Mouse (Mus musculus): Measurements from ENCODE around the gene S100a16.

The S100a16 gene

DNA sequence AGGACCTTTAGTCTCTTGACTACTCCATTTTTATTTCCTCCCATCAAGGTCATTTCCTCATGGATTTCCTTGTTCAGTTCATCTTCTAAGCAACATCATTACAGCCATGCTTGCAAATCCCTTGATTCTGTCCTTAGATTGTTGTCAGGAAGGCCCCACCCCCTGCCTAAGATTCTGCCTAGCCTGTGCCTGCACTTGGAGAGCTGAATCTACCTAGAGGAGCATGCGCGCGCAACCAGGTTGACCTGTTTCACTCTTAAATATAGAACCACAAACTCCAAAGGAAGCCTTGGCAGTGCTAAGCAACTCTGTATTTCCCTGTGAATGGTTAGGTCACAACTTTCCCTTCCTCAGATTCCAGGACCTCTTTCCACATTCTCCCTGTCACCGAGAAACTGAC is 19.3 kb upstream of the S100a16 start:
- DNase-seq (ENCODE audit: low read depth, low spot score) = no peak

GRCm38 (mm10) chr3:90525421-90525820 is 11.6 kb upstream of the S100a16 start:
- peak; percentile 94 for DNase-seq (ENCODE audit: low read depth, low spot score)

DNA sequence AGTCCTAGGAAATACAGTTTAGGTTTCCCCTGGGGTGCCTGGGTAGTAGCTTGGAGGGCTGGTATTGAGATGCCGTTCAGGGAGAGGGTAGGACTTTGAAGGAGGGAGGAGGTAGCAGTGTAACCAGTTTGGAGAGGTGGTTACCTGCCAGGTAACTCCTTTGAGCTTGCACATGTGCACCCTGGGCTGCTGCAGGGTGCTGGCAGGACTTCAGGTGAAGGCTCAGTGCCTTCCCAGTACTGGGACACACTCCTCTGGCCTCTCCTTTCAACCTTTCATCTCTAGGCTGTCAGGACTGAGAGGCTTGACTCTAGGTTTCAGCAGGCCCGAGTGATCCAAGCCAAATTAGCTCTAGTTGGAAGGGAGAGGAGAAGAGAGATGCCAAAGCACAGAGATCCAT is 11.0 kb upstream of the S100a16 start:
- DNase-seq (ENCODE audit: low read depth, low spot score) = no peak

GRCm38 (mm10) chr3:90526580-90526979 is 10.5 kb upstream of the S100a16 start, which contains the start of gene S100a14:
Gene S100a14, plus strand, starts transcription at chr3:90526856.
- DNase-seq (ENCODE audit: low read depth, low spot score) = peak; percentile 44

DNA sequence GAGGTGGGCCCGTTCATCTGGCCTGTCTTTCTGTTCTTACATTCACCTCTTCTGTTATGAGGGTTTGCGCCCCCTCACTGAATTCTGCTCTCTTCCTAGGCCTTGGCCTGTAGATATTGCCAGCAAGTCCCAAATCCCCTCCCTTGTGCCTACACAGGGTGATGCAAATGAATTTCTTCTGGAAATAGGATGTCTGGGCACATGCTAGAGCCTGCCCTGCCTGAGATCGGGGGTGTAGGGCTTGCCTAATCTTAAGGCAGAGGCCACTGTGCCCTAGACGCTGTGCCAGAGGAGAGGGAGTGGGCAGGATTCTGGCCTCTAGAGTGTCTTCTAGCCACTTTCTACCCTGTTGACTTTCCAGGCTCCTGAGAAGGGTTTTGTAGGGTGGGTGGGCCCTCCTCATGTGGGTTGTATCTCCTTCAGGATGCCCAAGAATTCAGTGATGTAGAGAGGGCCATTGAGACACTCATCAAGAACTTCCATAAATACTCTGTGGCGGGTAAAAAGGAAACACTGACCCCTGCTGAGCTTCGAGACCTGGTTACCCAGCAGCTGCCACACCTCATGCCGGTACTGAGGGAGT is 9.7 kb upstream of the S100a16 start:
- DNase-seq (ENCODE audit: low read depth, low spot score) = no peak

- DNase-seq (ENCODE audit: low read depth, low spot score) = no peak
Observed at GRCm38 (mm10) chr3:90531713-90532112, 5.3 kb upstream of the S100a16 start.

DNA sequence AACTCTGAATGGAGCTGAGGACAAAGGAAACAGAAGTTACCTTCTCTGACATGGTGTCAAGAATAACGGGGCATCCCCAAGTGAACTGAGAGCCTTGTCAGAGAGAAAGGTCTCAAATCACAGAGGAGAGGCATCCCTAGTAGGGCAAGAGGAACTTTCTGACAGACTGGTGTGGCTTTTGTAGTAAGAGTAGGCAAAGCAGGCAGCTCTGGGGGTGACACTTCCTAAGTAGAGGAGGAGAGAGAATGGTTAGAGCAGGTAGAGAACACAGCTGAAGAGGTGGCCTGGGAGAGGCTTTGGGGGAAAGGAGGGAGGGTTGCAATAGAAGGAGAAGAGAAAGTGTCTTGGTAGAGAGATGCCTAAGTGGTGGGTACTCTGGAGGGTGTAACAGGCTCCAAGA is 1.6 kb upstream of the S100a16 start:
- DNase-seq (ENCODE audit: low read depth, low spot score) = no peak

GRCm38 (mm10) chr3:90537905-90538296 is 847 bp downstream of the S100a16 start:
- no peak for DNase-seq (ENCODE audit: low read depth, low spot score)

DNA sequence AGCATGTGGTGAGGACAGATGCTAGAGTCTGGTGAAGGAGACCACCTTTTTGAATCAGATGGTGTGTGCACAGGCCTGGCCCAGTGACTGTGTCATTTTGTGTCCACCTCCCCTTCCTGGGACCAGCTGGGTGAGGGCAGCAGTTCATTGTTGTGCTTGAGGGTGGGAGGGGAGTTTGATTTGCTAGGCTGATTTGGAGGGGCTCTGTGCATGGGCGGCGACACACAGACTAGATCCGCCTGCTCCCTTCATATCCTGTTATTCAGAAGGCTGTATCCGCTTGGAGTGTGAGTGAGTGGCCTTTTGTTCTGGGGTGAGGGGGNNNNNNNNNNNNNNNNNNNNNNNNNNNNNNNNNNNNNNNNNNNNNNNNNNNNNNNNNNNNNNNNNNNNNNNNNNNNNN is 3.9 kb downstream of the S100a16 start:
- no peak for DNase-seq (ENCODE audit: low read depth, low spot score)

GRCm38 (mm10) chr3:90549676-90550420 is 12.8 kb downstream of the S100a16 start:
- peak; percentile 89 for DNase-seq (ENCODE audit: low read depth, low spot score)

- DNase-seq (ENCODE audit: low read depth, low spot score) = peak; percentile 79
Observed at GRCm38 (mm10) chr3:90550421-90550790, 13.4 kb downstream of the S100a16 start.

DNA sequence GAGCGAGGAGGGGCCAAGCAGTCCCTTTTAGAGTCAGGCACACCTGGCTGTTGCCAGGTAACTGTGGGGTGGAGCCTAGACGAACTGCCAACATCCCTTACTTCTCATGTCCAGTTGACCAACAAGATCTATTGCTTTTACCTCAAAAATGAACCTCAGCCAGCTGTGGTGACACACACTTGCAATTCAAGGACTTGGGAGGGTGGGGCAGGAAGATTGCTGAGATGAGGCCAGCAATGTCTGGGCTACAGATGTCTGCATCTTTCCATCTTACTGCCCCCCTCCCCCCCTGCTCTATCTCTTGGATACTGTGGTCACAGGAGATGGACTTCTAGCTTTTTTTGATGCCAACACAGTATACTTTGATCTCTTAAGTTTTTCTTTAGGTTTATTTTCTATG is 15.2 kb downstream of the S100a16 start:
- peak; percentile 82 for DNase-seq (ENCODE audit: low read depth, low spot score)

GRCm38 (mm10) chr3:90555954-90556353 is 18.9 kb downstream of the S100a16 start:
- DNase-seq (ENCODE audit: low read depth, low spot score) = peak; percentile 78

- DNase-seq (ENCODE audit: low read depth, low spot score) = no peak
Observed at GRCm38 (mm10) chr3:90560008-90560628, 23.1 kb downstream of the S100a16 start, which contains the start of gene S100a3. Gene S100a3, plus strand, starts transcription at chr3:90560578.

- DNase-seq (ENCODE audit: low read depth, low spot score) = peak; percentile 81
Observed at GRCm38 (mm10) chr3:90574691-90575090, 37.6 kb downstream of the S100a16 start.

DNA sequence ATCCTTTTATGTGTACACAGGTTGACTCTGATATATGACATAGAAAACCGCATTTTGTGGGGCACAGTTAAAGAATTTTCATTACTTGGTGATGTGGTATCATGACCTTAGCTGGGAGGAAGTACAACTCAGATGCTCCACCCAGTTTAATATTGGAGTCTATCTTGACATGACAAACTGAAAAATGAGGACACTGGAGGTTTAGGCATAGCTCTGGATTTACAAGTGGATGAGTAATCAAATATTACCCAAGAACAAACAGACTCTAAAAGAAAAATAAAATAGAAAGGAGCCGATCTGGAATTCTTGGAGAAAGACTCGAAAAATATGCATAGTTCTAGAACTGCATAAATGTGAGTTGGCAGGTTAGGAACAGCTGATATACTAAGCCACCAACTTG is 38.3 kb downstream of the S100a16 start:
- peak; percentile 79 for DNase-seq (ENCODE audit: low read depth, low spot score)

DNA sequence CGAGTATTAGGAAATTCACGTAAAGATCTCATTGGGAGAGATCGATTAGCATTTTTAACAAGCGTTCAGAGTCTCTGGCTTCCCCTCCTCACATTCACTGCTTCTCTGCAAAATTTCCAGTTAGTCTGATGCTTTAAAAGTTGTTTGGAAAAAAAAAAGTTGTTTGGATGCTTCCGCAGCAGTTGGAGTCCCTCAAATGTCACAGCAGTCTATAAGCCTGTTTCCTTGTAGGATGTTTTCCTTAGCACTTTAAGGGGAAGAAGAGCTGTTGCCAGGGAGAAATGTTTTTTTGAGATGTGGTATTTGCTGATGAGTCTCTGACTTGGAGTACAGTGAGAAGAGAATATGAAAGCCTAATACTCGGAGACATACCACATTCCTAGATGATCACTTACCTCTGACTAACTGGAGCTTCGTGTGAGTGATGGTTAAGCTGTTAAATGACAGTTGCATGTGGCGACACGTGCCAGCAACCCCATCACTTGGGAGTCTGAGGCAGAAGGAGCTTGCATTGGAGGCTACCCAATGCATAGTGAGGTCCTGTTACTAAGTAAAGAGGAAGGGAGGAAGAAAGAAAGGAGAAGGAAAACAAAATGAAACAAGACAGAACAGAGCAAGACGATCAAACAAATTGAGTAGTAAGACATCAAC is 39.4 kb downstream of the S100a16 start:
- DNase-seq (ENCODE audit: low read depth, low spot score) = peak; percentile 43

DNA sequence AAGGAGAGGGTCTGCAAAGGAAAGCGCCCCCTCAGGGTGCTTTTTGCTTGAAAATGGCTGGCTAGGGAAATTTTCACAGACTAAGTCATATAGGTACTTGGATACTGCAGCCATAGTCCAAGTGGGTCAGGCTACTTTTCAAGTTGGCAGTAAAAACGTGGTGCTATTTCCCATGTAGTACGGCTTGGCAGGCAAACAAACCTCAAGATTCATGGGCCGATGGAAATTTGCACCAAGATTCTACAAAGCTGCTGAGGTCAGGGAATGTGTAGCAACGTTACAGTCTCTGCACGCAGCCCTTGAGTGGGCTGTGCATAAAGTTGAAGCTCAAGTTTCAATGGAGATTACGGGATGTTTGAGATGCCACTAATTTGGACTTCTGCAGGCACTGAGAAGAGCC is 42.4 kb downstream of the S100a16 start:
- DNase-seq (ENCODE audit: low read depth, low spot score) = no peak

DNA sequence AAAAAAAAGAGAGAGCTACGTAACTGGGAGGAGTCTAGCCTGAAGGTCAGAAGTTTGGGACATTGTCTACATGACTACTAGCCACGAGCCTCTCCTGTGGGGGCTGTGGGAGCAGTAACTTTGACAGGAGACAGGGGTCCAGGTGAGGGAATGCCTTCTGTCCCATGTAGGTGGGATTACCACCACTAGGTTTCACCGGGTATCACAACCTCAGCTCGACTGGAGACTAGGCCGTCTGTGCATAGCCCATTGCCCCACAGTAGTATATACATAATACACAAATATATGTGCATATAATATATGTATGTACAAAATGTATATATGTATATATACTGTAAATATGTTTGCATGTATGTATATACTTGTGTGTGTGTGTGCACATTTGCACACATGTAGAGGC is 44.1 kb downstream of the S100a16 start:
- no peak for DNase-seq (ENCODE audit: low read depth, low spot score)

GRCm38 (mm10) chr3:90582156-90582555 is 45.1 kb downstream of the S100a16 start:
- DNase-seq (ENCODE audit: low read depth, low spot score) = no peak

DNA sequence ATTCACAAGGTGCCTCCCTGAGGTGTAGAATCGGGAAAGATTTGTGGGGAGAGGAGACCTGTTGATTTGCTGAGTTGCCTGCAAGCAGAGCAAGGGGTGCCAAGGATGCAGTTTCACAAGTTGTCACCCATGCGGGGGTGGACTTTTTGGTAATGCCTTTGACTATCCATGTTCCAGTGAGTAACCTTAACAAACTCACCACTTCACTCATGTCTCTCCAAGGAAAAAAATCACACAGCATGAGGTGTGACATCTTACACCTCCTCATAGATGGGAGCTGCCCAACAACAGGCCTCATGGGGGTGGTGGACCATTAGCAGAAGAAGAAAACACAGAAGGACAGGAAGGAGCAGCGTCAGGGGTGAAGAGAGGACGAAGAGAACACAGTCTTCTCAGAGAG is 45.5 kb downstream of the S100a16 start:
- DNase-seq (ENCODE audit: low read depth, low spot score) = no peak

DNA sequence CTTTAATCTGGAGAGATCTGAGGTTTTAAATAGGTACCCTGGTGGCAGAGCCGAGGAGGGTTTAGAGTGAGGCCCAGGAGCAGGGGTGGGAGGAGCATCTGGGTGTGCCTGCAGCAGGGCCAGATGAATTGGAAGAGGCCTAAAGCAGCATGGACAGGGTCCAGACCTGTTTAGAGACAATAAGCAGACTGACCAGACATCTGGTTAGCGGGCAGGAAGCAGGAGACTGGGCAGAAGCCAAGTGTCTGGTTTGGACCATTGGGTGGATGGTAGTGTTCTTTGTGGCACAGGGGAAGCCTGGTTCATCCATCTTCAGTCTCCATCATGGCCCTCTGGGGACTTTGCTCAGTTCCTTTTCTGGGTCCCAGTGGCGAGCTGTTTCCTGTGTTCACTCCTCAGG is 46.8 kb downstream of the S100a16 start:
- DNase-seq (ENCODE audit: low read depth, low spot score) = peak; percentile 91

All from 3T3-L1 (cell line).